Mouse (Mus musculus) small intestine, adult 2 months (tissue): Measurements from ENCODE around the gene Kbtbd7. TPM values are rescaled to one million over a fixed set of nuclear protein-coding genes. Genes with fewer than 3 reads are reported as not detected.
A peak's percentile ranks its signal among the peaks of the same experiment; 100 is the strongest.
"Not testable (repeated sequence)": the region's sequence is repeated elsewhere in the genome, so short reads cannot be mapped to it uniquely, and the experiment has no call there.

Experiments
- H3K27ac ChIP-seq: fragments of 200-500 bp; 2 replicates; pipeline ENCODE4 v1.5.1; 2012; ENCODE audit warnings: low read depth, low read length, control low read depth, inconsistent platforms; ENCODE audit not compliant: insufficient read depth
- H3K27me3 ChIP-seq: fragments of 200-500 bp; 2 replicates; pipeline ENCODE4 v1.6.1; 2012; ENCODE audit warnings: mild to moderate bottlenecking, moderate library complexity, low read length, inconsistent platforms; ENCODE audit not compliant: control insufficient read depth, insufficient read depth
- H3K36me3 ChIP-seq: fragments of 200-500 bp; 2 replicates; pipeline ENCODE4 v1.6.1; 2012; ENCODE audit warnings: mild to moderate bottlenecking, low read length, control low read depth, inconsistent platforms; ENCODE audit not compliant: control insufficient read depth, insufficient read depth
- H3K4me1 ChIP-seq: fragments of 200-500 bp; 2 replicates; pipeline ENCODE4 v1.6.1; 2012; ENCODE audit warnings: low read length, inconsistent platforms, mixed read lengths; ENCODE audit not compliant: control insufficient read depth, insufficient read depth, insufficient read length
- H3K4me3 ChIP-seq: fragments of 200-500 bp; 2 replicates; pipeline ENCODE4 v1.5.1; 2012; ENCODE audit warnings: low read depth, mild to moderate bottlenecking, control low read depth, inconsistent platforms, low read length, moderate library complexity
- CTCF ChIP-seq: fragments of 200-500 bp; IDR thresholded peaks from 2 replicates; pipeline ENCODE4 v1.5.1; 2012; ENCODE audit warnings: low read depth, mild to moderate bottlenecking, control low read depth, inconsistent platforms, low read length, moderate library complexity, mixed read lengths; ENCODE audit not compliant: insufficient replicate concordance, insufficient read length; ENCODE audit errors: extremely low read depth
- POLR2A ChIP-seq: fragments of 200-500 bp; IDR thresholded peaks from 2 replicates; pipeline ENCODE4 v1.6.1; 2012; ENCODE audit warnings: low read depth, mild to moderate bottlenecking, control low read depth, inconsistent platforms, low read length, moderate library complexity
- WGBS: fragments of 180-500 bp; shearing (Covaris S2); methylation state at CpG from one replicate; pipeline ENCODE4 v1.1.7; 2018; 5-methylcytosine and 5-hydroxymethylcytosine counted together
- polyA plus RNA-seq: library from polyadenylated mRNA; depleted of rRNA; stranded (reverse); fragments of >200 nt; gene quantifications from 2 replicates; pipeline ENCODE4 v1.2.3, GENCODE M21; 2012

The Kbtbd7 gene
- polyA plus RNA-seq, 1 experiment = 2.3 TPM

- H3K27ac ChIP-seq = no peak overlapping the region
- peaks cover 4% of the 10 kb centered on the region; the same call in 1 of the 2 replicates for H3K36me3 ChIP-seq
- H3K4me3 ChIP-seq = no peak overlapping the region
- TF ChIP-seq POLR2A (no peak), CTCF (no peak)
- 85% methylated on average over 20 of the region's 20 CpGs for WGBS
- H3K4me1 ChIP-seq = 0 out of 2 replicates have a peak, but pooled peaks cover 2% of the 10 kb centered on the region
- no peaks in the 10 kb centered on the region for H3K27me3 ChIP-seq
Observed at GRCm38 (mm10) chr14:79420083-79420685, 6.1 kb upstream of the Kbtbd7 start.

GRCm38 (mm10) chr14:79426730-79427365 is 537 bp downstream of the Kbtbd7 start:
- not testable (repeated sequence) for H3K4me1 ChIP-seq, H3K36me3 ChIP-seq, H3K27me3 ChIP-seq
- Histone ChIP-seq H3K4me3 (peak overlapping the region; percentile 57), H3K27ac (peak overlapping the region; percentile 15; the same call in 1 of the 2 replicates)
- WGBS = 26% methylated on average over 21 of the region's 59 CpGs

- Histone ChIP-seq H3K27ac (no peak overlapping the region), H3K4me1 (no peaks in the 10 kb centered on the region), H3K4me3 (no peak overlapping the region), H3K36me3 (no peaks in the 10 kb centered on the region), H3K27me3 (no peaks in the 10 kb centered on the region)
- TF ChIP-seq CTCF (no peak), POLR2A (no peak)
- WGBS = 82% methylated on average over 1 of the region's 1 CpGs
Observed at GRCm38 (mm10) chr14:79434068-79434467, 7.8 kb downstream of the Kbtbd7 start.

DNA sequence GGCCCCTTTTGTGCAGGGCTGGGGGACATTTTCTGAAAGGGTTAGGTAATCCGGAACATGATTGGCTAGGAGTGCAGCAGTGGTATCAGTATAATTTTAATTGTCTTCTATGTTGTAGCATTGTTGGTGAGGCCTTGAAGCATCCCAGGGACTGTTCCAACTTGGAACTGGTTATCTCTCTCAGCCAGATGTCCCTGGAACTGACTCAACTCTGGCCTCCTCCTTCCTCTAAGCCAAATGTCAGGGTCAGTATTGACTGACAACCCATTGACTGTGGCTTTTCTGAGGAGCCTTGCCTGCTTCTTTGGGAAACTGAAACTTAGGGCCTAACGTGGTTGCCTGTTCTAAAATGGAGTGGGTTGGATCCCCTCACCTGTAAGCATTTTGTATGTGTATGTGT is 14.3 kb downstream of the Kbtbd7 start:
- no peak overlapping the region for H3K27ac ChIP-seq
- no peak for TF ChIP-seq CTCF
- TF ChIP-seq POLR2A = no peak
- no peaks in the 10 kb centered on the region for H3K36me3 ChIP-seq
- no peak overlapping the region for H3K4me3 ChIP-seq
- no peaks in the 10 kb centered on the region for H3K4me1 ChIP-seq
- no peaks in the 10 kb centered on the region for H3K27me3 ChIP-seq
- WGBS = 89% methylated on average over 2 of the region's 2 CpGs

- Histone ChIP-seq H3K27ac (no peak overlapping the region), H3K36me3 (no peaks in the 10 kb centered on the region), H3K27me3 (no peaks in the 10 kb centered on the region), H3K4me1 (no peaks in the 10 kb centered on the region), H3K4me3 (no peak overlapping the region)
- whole genome bisulfite sequencing = 76% methylated on average over 5 of the region's 5 CpGs
- TF ChIP-seq POLR2A = no peak
- TF ChIP-seq CTCF = no peak
Observed at GRCm38 (mm10) chr14:79441441-79441840, 15.1 kb downstream of the Kbtbd7 start.

GRCm38 (mm10) chr14:79444601-79445000 is 18.3 kb downstream of the Kbtbd7 start:
- TF ChIP-seq POLR2A = no peak
- WGBS = 84% methylated on average over 9 of the region's 9 CpGs
- no peaks in the 10 kb centered on the region for H3K4me1 ChIP-seq
- H3K4me3 ChIP-seq = no peak overlapping the region
- H3K27ac ChIP-seq = no peak overlapping the region
- H3K36me3 ChIP-seq = no peaks in the 10 kb centered on the region
- no peaks in the 10 kb centered on the region for H3K27me3 ChIP-seq

- Histone ChIP-seq H3K4me1 (no peaks in the 10 kb centered on the region), H3K27ac (no peak overlapping the region), H3K36me3 (no peaks in the 10 kb centered on the region), H3K27me3 (no peaks in the 10 kb centered on the region), H3K4me3 (no peak overlapping the region)
- no peak for TF ChIP-seq POLR2A
- TF ChIP-seq CTCF = no peak
- WGBS = 80% methylated on average over 16 of the region's 16 CpGs
Observed at GRCm38 (mm10) chr14:79445055-79445620, 18.8 kb downstream of the Kbtbd7 start.

DNA sequence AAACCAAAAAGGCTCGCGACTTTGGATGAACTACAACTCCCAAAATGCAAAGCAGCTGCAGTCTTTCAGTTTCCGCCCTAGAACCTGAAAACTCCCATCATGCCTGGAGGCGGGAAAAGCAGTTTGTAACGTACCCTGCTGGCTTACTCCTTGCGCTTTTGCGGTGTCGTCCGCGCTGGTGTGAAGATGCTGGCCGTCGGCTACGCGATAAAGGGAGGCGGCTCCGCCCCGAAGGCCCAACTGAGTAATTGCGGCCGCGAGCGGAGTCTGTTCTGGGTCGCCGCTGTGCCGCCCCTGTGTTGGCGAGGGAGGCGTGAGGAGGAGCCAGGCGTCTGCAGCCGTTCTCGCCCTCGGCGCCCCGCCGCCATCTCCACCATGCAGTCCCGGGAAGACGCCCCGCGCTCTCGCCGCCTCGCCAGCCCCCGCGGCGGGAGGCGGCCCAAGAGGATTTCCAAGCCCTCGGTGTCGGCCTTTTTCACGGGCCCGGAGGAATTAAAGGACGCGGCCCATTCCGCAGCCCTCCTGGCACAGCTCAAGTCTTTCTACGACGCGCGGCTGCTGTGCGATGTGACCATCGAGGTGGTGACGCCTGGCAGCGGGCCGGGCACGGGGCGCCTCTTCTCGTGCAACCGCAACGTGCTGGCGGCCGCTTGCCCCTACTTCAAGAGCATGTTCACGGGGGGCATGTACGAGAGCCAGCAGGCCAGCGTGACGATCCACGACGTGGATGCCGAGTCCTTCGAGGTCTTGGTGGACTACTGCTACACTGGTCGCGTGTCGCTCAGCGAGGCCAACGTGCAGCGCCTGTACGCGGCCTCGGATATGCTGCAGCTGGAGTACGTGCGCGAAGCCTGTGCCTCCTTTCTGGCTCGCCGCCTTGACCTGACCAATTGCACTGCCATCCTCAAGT is 25.6 kb downstream of the Kbtbd7 start, which contains the start of gene Kbtbd6:
Gene Kbtbd6 (plus strand): TSS at position 155 of the 910 bp plus-strand sequence.
- H3K27me3 ChIP-seq, H3K4me1 ChIP-seq, H3K27ac ChIP-seq, H3K36me3 ChIP-seq: not testable (repeated sequence)
- peak within 1 kb of the TSS; percentile 72 for H3K4me3 ChIP-seq
- WGBS = 14% methylated on average over 43 of the region's 89 CpGs

DNA sequence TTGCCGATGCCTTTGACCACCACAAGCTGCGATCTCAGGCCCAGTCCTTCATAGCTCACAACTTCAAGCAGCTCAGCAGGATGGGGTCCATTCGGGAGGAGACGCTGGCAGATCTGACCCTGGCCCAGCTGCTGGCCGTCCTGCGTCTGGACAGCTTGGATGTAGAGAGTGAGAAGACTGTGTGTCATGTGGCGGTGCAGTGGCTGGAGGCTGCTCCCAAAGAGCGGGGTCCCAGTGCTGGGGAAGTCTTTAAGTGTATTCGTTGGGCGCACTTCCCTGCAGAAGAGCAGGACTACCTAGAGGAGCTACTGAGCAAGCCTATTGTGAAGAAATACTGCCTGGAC is 26.3 kb downstream of the Kbtbd7 start:
- H3K4me1 ChIP-seq, H3K27ac ChIP-seq, H3K36me3 ChIP-seq, H3K27me3 ChIP-seq, H3K4me3 ChIP-seq: not testable (repeated sequence)
- 96% methylated on average over 9 of the region's 10 CpGs for WGBS
